Mouse (Mus musculus) adrenal gland, adult (tissue): Measurements from ENCODE around the gene Olfr153.
"Not testable (repeated sequence)": the region's sequence is repeated elsewhere in the genome, so short reads cannot be mapped to it uniquely, and the experiment has no call there.

ENCODE experiments used
- DNase-seq, 2 experiments: peaks; one replicate each; pipeline ENCODE4 v3.0.0; 2022 to 2023; ENCODE audit warnings: low spot score in 1 of 2; ENCODE audit not compliant: inconsistent age in 2 of 2

Gene Olfr153

DNA sequence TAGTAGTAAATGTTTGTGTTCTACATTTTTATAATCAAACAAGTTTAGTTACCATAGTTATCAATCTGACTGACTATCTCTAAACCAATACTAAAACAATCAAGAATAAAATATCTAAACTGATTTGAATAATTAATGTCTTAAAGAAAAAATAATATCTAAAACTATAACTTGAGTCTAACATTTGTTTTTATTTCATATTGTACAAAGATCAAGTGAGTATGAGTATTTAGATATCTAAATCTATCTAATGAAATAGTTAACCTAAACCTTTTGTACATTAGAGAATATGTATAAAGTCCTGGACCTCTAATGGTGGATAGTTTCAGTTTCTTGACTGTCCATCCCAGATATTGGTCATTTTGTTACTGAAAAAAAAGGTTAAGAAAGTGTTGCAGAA lies at the start of gene Olfr153:
TSS of gene Olfr153 (plus strand) at position 301 of the 400 bp plus-strand sequence.
- no peak for DNase-seq

GRCm38 (mm10) chr2:87482276-87482675 lies 49.3 kb upstream of the Olfr153 start:
- DNase-seq = no peak

DNA sequence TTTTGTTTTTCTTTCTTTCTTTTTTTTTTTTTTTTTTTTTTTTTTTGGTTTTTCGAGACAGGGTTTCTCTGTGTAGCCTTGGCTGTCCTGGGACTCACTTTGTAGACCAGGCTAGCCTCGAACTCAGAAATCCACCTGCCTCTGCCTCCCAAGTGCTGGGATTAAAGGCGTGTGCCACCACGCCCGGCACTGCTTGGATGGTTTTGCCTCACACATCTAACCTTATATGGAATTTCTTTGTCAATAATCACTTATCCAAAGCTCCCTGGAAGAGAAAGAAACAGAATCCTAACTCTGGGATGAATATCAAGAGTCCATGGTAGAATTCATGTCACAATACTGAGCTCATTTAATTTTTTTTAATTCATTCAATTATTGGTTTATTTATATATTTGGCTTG lies 34.6 kb upstream of the Olfr153 start, which contains the start of gene Pramel7:
TSS of gene Pramel7 (minus strand) at position 101 of the 400 bp plus-strand sequence.
- not testable (repeated sequence) for DNase-seq

DNA sequence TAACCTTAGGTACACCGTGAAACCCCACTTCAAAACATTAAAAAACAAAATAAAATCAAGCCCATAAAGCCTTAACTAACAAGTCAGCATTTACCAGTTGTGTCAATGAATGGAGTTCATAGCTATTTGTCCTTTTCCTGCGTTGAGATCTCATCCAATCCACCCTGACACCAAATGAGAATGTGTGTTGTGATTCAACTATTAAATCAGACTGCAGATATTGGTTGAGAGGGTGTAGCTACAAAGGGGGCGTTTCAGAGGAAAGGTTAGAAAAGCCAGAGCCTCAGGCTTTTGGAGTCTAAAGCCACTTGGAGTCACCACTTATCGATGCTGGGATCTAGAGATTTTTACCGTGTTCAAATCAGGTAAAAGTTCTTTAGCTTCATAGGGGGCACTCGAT lies 25.3 kb upstream of the Olfr153 start, which contains the start of gene Pramel6:
TSS of gene Pramel6 (plus strand) at position 301 of the 400 bp plus-strand sequence.
- no peak for DNase-seq

DNA sequence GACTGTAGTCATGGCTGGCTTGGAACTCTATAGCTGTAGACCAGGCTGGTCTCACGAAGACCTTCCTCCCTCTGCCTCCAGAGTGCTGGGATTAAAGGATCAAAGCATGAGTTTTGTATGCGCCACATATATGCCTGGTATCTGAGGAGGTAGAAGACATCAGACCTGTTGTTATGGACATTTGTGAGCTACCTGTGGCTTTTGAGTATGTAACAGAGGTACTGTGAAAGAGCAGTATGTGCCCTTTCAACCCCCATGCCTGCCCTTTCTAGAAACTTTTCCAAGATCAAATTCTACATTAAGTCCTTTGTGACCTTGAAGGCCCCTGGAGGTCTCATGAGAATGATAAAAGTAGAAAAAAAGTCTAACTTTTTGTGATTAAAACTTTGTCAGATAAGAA lies 16.6 kb upstream of the Olfr153 start:
- no peak for DNase-seq

- no peak for DNase-seq
Observed at GRCm38 (mm10) chr2:87515457-87516060, 16.0 kb upstream of the Olfr153 start.

- DNase-seq = no peak
Observed at GRCm38 (mm10) chr2:87516581-87516980, 15.0 kb upstream of the Olfr153 start.

DNA sequence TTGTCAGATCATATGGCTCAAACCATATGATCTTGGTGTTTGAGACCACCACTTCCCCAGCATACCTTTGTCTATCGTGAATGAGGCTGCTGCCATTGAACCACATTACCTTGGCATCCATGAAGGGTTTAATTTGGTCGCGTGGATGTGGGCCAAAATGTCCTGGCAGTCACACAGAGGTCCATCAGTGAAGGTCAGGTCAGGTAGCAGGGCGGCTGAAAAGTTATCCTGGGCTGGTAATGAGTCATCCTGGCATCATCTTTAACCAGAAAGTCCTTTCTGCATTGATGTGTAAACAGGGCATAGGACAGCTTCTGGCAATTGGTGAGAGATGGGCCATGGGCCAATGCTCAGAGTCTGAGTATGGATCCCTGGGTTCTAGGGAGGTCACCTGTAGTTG lies 10.9 kb upstream of the Olfr153 start:
- no peak for DNase-seq

- DNase-seq = not testable (repeated sequence)
Observed at GRCm38 (mm10) chr2:87525899-87526616, 5.5 kb upstream of the Olfr153 start.

- no peak for DNase-seq
Observed at GRCm38 (mm10) chr2:87534826-87535225, 3.2 kb downstream of the Olfr153 start.

GRCm38 (mm10) chr2:87545442-87545841 lies 13.8 kb downstream of the Olfr153 start, which contains the start of gene Olfr1128:
Olfr1128 (minus strand) TSS chr2:87545542.
- no peak for DNase-seq

- DNase-seq = not testable (repeated sequence)
Observed at GRCm38 (mm10) chr2:87573602-87574001, 42.0 kb downstream of the Olfr153 start, which contains the start of gene Olfr1129. Olfr1129 (plus strand) TSS chr2:87573902.
